Mouse (Mus musculus) hindbrain, embryonic 15.5 days (tissue): ENCODE results near the gene Tex45. TPM values are rescaled to one million over a fixed set of nuclear protein-coding genes. Genes with fewer than 3 reads are reported as not detected.

Experiments
- ATAC-seq: fragments of 200-750 bp; cut with Nextera tagmentation; 2 replicates; pipeline ENCODE4 v1.8.0; 2017; ENCODE audit warnings: low read depth, moderate number of reproducible peaks, moderate TSS enrichment; ENCODE audit not compliant: low FRiP score
- H3K27ac ChIP-seq: fragments of 300-500 bp; sonication (generic); replicated peaks from 2 replicates; pipeline ENCODE4 v1.5.1; 2015; ENCODE audit warnings: mild to moderate bottlenecking, inconsistent platforms
- H3K27me3 ChIP-seq: fragments of 300-500 bp; sonication (generic); 2 replicates; pipeline ENCODE4 v1.6.1; 2015; ENCODE audit warnings: control low read depth, inconsistent platforms
- H3K36me3 ChIP-seq: fragments of 300-500 bp; sonication (generic); 2 replicates; pipeline ENCODE4 v1.6.1; 2015; ENCODE audit warnings: control low read depth, inconsistent platforms
- H3K4me1 ChIP-seq: fragments of 300-500 bp; sonication (generic); replicated peaks from 2 replicates; pipeline ENCODE4 v1.6.1; 2015; ENCODE audit warnings: control low read depth, inconsistent platforms
- H3K4me2 ChIP-seq: fragments of 300-500 bp; sonication (generic); 2 replicates; pipeline ENCODE4 v1.6.1; 2015; ENCODE audit warnings: moderate library complexity, mild to moderate bottlenecking, inconsistent platforms
- H3K4me3 ChIP-seq: fragments of 300-500 bp; sonication (generic); 2 replicates; pipeline ENCODE4 v1.5.1; 2015; ENCODE audit warnings: mild to moderate bottlenecking, inconsistent platforms
- H3K9ac ChIP-seq: fragments of 300-500 bp; sonication (generic); 2 replicates; pipeline ENCODE4 v1.6.1; 2015; ENCODE audit warnings: inconsistent platforms
- H3K9me3 ChIP-seq: fragments of 300-500 bp; sonication (generic); 2 replicates; pipeline ENCODE4 v1.6.1; 2016; ENCODE audit warnings: control low read depth, inconsistent platforms
- WGBS: fragments of 180-500 bp; shearing (Covaris S2); methylation state at CpG from one replicate; pipeline ENCODE4 v1.1.7; 2015; 5-methylcytosine and 5-hydroxymethylcytosine counted together
- polyA plus RNA-seq: library from polyadenylated mRNA; unstranded; fragments of >200 nt; fragmentation: Nextera tagmentation; extraction: Ambion mirVana; gene quantifications from 2 replicates; pipeline ENCODE4 v1.2.1, GENCODE M21; 2015

The Tex45 gene
- polyA plus RNA-seq, 1 experiment from 2014 or later, result 0.39 TPM

GRCm38 (mm10) chr8:3464309-3464708, 6.4 kb upstream of the Tex45 start:
- H3K4me2 ChIP-seq, result no peak overlapping the region
- peaks cover 5% of the 10 kb centered on the region for H3K4me1 ChIP-seq
- no peaks in the 10 kb centered on the region for H3K36me3 ChIP-seq
- 57% methylated on average over 5 of the region's 5 CpGs for WGBS
- ATAC-seq, result no peak
- no peaks in the 10 kb centered on the region for H3K27me3 ChIP-seq
- H3K4me3 ChIP-seq, result no peak overlapping the region
- no peak overlapping the region for H3K9ac ChIP-seq
- no peak overlapping the region for H3K27ac ChIP-seq
- no peaks in the 10 kb centered on the region for H3K9me3 ChIP-seq

GRCm38 (mm10) chr8:3467006-3467885, 3.4 kb upstream of the Tex45 start, which contains the start of gene Pex11g:
TSS of gene Pex11g (minus strand) at chr8:3467680.
- ATAC-seq, result peak; percentile 95
- peak within 1 kb of the TSS; percentile 72 for H3K27ac ChIP-seq
- H3K9ac ChIP-seq, result peak within 1 kb of the TSS; percentile 36
- peaks cover 5% of the 10 kb centered on the region for H3K4me1 ChIP-seq
- peak within 1 kb of the TSS; percentile 62 for H3K4me2 ChIP-seq
- no peaks in the 10 kb centered on the region for H3K27me3 ChIP-seq
- peak within 1 kb of the TSS; percentile 43 for H3K4me3 ChIP-seq
- 7% methylated on average over 32 of the region's 32 CpGs for WGBS
- no peaks in the 10 kb centered on the region for H3K9me3 ChIP-seq
- no peaks in the 10 kb centered on the region for H3K36me3 ChIP-seq

DNA sequence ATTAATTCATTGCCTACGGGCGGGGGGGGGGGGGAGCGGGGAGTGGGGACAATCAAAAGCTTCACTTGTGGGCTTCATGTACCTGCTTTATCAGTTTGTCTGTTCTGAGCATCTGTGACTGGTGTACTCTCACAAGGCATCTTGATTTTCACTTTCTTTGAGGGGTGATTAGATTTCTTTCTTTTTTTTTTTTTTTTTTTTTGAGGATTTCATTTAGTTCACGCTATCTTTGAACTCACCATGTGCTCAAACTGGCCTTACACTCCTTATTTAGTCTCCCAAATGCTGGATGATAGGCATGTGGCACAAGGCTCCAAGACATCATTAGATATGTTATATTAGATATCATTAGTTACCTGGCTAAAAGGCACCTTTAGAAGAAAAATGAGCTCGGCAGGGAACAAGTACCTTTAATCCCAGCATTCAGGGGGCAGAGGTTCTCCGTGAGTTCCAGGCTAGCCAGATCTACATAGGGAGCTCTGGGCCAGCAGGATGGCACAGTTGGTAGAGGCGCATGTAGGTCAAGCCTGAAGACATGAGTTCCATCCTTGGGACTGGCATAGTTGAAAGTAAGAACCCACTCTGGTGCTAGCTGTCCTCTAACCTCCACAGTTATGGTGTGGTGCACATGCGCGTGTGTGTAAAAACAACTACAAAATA, 2.6 kb upstream of the Tex45 start:
- Histone ChIP-seq H3K9ac (peak overlapping the region; percentile 36), H3K4me3 (peak overlapping the region; percentile 43), H3K4me1 (peaks cover 5% of the 10 kb centered on the region), H3K36me3 (no peaks in the 10 kb centered on the region), H3K27ac (peak overlapping the region; percentile 72), H3K27me3 (no peaks in the 10 kb centered on the region), H3K4me2 (peak overlapping the region; percentile 62), H3K9me3 (no peaks in the 10 kb centered on the region)
- peak; percentile 24; the same call in 1 of the 2 replicates for ATAC-seq
- 49% methylated on average over 9 of the region's 9 CpGs for WGBS

DNA sequence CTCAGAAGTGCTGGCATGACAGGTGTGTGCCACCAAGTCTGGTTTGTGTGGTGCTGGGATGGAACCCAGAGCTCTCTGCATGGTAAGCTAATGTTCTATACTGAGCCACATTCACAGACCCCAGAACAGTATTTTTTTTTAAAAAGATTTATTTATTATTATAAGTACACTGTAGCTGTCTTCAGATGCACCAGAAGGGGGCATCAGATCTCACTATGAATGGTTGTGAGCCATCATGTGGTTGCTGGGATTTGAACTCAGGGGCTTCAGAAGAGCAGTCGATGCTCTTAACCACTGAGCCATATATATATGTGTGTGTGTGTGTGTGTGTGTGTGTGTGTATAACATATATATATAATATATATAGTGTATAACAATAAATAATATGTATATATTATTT, 1.8 kb upstream of the Tex45 start:
- no peak overlapping the region for H3K4me3 ChIP-seq
- no peaks in the 10 kb centered on the region for H3K36me3 ChIP-seq
- no peaks in the 10 kb centered on the region for H3K9me3 ChIP-seq
- peaks cover 5% of the 10 kb centered on the region for H3K4me1 ChIP-seq
- no peaks in the 10 kb centered on the region for H3K27me3 ChIP-seq
- H3K4me2 ChIP-seq, result no peak overlapping the region
- H3K27ac ChIP-seq, result no peak overlapping the region
- ATAC-seq, result no peak
- 88% methylated on average over 1 of the region's 1 CpGs for WGBS
- H3K9ac ChIP-seq, result no peak overlapping the region

GRCm38 (mm10) chr8:3475715-3476429, 5.2 kb downstream of the Tex45 start:
- Histone ChIP-seq H3K9me3 (no peaks in the 10 kb centered on the region), H3K36me3 (no peaks in the 10 kb centered on the region), H3K4me3 (peak overlapping the region; percentile 28), H3K4me2 (peak overlapping the region; percentile 53), H3K9ac (peak overlapping the region; percentile 15), H3K27ac (no peak overlapping the region), H3K4me1 (no peaks in the 10 kb centered on the region), H3K27me3 (no peaks in the 10 kb centered on the region)
- peak; percentile 46 for ATAC-seq
- 33% methylated on average over 37 of the region's 37 CpGs for WGBS

- Histone ChIP-seq H3K9me3 (no peaks in the 10 kb centered on the region), H3K27me3 (no peaks in the 10 kb centered on the region), H3K4me1 (no peaks in the 10 kb centered on the region), H3K27ac (no peak overlapping the region), H3K4me2 (no peak overlapping the region), H3K36me3 (no peaks in the 10 kb centered on the region), H3K4me3 (no peak overlapping the region), H3K9ac (no peak overlapping the region)
- no peak for ATAC-seq
- WGBS, result 89% methylated on average over 4 of the region's 4 CpGs
Measured at GRCm38 (mm10) chr8:3480221-3480785, 9.6 kb downstream of the Tex45 start.

GRCm38 (mm10) chr8:3481605-3482004, 10.9 kb downstream of the Tex45 start:
- Histone ChIP-seq H3K36me3 (no peaks in the 10 kb centered on the region), H3K4me3 (no peak overlapping the region), H3K9me3 (no peaks in the 10 kb centered on the region), H3K4me2 (no peak overlapping the region), H3K4me1 (no peaks in the 10 kb centered on the region), H3K9ac (no peak overlapping the region), H3K27ac (no peak overlapping the region), H3K27me3 (no peaks in the 10 kb centered on the region)
- 67% methylated on average over 5 of the region's 5 CpGs for WGBS
- ATAC-seq, result no peak

DNA sequence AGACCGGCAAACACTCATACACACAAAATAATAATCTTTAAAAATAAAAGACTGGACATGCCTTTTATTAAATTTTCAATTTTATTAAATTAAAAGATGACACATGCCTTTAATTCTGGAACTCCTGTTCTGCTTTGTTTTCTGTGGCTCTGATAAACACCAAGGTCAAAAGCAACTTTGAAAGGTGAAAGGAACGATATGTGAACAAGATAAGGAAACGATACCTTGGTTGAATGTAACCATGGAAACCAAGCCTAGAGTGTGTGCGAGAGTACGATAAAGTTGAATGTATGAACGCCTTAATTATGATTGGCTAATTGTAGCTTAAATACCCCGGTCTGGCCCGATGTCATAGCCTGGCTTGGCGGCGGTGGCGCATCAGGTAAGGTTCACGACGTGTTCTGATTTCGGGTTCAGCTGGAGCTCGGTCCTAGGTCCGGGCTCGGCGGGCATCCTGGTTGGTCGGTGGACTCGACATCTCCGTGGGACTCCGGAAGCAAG, 11.6 kb downstream of the Tex45 start:
- WGBS, result 89% methylated on average over 22 of the region's 22 CpGs

GRCm38 (mm10) chr8:3483546-3483945, 12.9 kb downstream of the Tex45 start:
- H3K27me3 ChIP-seq, result no peaks in the 10 kb centered on the region
- 83% methylated on average over 7 of the region's 7 CpGs for WGBS
- H3K4me1 ChIP-seq, result no peaks in the 10 kb centered on the region
- H3K27ac ChIP-seq, result no peak overlapping the region
- H3K9ac ChIP-seq, result no peak overlapping the region
- H3K4me3 ChIP-seq, result no peak overlapping the region
- ATAC-seq, result no peak
- H3K4me2 ChIP-seq, result no peak overlapping the region
- no peaks in the 10 kb centered on the region for H3K9me3 ChIP-seq
- H3K36me3 ChIP-seq, result no peaks in the 10 kb centered on the region

More for the DNA sequence above, 11.6 kb downstream of the Tex45 start:
- H3K27ac ChIP-seq, result no peak overlapping the region
- H3K4me2 ChIP-seq, result no peak overlapping the region
- H3K36me3 ChIP-seq, result no peaks in the 10 kb centered on the region
- H3K9ac ChIP-seq, result no peak overlapping the region
- ATAC-seq, result no peak
- no peak overlapping the region for H3K4me3 ChIP-seq
- H3K9me3 ChIP-seq, result no peaks in the 10 kb centered on the region
- no peaks in the 10 kb centered on the region for H3K4me1 ChIP-seq
- no peaks in the 10 kb centered on the region for H3K27me3 ChIP-seq

DNA sequence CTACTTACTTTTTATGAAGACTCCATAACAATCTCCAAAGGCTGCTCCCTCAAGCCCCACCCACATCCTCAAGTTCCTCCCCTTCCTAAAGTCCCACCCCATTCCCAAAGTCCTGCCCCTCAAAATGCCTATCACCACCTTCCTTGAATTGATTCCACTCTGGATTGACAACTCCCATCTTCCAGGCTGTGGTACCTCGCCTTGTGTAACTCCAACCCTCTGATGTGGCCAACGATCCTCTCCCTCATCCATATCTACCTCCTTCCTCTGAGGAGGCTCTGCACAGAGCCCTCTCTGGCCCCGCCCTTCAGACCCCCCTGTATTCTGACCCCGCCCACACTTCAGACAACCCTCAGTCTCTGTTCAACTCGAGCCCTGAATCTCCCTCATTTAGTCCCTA, 14.5 kb downstream of the Tex45 start:
- Histone ChIP-seq H3K4me2 (no peak overlapping the region), H3K36me3 (no peaks in the 10 kb centered on the region), H3K27ac (no peak overlapping the region), H3K27me3 (no peaks in the 10 kb centered on the region), H3K9ac (no peak overlapping the region), H3K9me3 (no peaks in the 10 kb centered on the region), H3K4me3 (no peak overlapping the region), H3K4me1 (no peaks in the 10 kb centered on the region)
- ATAC-seq, result peak; percentile 52; the same call in 1 of the 2 replicates
- 24% methylated on average over 5 of the region's 5 CpGs for WGBS

GRCm38 (mm10) chr8:3492901-3493844, 22.5 kb downstream of the Tex45 start, which contains the start of gene Zfp358:
TSS of gene Zfp358 (plus strand) at chr8:3493138.
- ATAC-seq, result peak; percentile 92
- H3K27ac ChIP-seq, result peak within 1 kb of the TSS; percentile 93
- H3K9ac ChIP-seq, result peak within 1 kb of the TSS; percentile 92
- H3K9me3 ChIP-seq, result no peaks in the 10 kb centered on the region
- no peaks in the 10 kb centered on the region for H3K27me3 ChIP-seq
- H3K4me1 ChIP-seq, result peaks cover 27% of the 10 kb centered on the region
- H3K4me3 ChIP-seq, result peak within 1 kb of the TSS; percentile 94
- peaks cover 32% of the 10 kb centered on the region for H3K36me3 ChIP-seq
- under 1% methylated on average over 50 of the region's 64 CpGs for WGBS
- peak within 1 kb of the TSS; percentile 76 for H3K4me2 ChIP-seq
